Mouse (Mus musculus): ENCODE data around the gene Cst10. TPM values are rescaled to one million over a fixed set of nuclear protein-coding genes. Genes with fewer than 3 reads are reported as not detected.

The Cst10 gene
- not detected in 2 replicates for polyA plus RNA-seq (2012; ENCODE audit: insufficient read depth, insufficient read length, missing spikeins)

DNA sequence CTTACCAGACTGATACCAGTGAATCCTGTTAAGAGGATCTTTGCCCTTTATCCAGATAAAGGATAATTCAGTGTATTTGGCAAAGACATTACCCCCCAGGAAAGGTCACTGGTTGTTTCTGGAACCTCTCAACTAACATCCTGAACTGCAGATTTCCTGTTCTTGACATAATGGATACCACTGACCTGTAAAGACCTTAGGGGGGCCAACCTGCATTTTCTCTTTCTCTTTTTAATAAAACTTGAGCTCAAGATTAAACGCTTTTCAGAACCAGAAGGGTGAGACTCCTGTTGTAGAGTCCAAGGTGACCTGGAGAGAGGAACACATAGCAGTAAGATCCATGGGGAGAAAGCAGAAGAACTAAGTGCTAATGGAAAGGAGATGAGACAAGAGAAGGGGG, at the start of gene Cst10:
TSS of gene Cst10 (plus strand) at position 301 of the 400 bp plus-strand sequence.
- H3K27ac ChIP-seq (ENCODE audit: insufficient read depth, low read depth, low read length): no peak within 1 kb of the TSS
- no peaks in the 10 kb centered on the region for H3K4me1 ChIP-seq (ENCODE audit: control insufficient read depth, insufficient read depth, low read length)
- no peak within 1 kb of the TSS for H3K4me3 ChIP-seq (ENCODE audit: insufficient read depth, low read length)
- no peak for TF ChIP-seq CTCF (IDR thresholded peaks at IDR 0.05; ENCODE audit: low read depth, low read length)
- no peak for TF ChIP-seq POLR2A (IDR thresholded peaks at IDR 0.05; ENCODE audit: borderline replicate concordance, low read depth, low read length)

DNA sequence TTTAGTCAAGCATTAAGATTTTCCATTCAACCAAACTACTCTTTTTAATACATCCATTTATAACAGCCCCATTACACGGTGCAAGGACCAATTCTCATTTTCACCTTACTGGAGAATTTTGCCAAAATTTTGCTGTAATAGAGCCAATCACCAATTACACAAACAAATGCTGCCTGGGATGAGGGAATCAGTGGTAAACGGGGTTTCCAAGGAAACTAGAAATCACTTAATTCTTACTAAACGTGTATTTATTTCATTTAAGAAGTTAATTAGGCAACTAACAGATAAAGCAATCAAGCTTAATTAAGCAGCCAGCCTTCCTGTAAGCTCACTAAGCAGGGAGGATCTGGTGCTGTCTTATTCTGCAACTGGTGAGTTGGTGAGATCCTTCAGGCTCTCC, 11.9 kb upstream of the Cst10 start:
- no peak overlapping the region for H3K27ac ChIP-seq (ENCODE audit: insufficient read depth, low read depth, low read length)
- no peaks in the 10 kb centered on the region for H3K4me1 ChIP-seq (ENCODE audit: control insufficient read depth, insufficient read depth, low read length)
- no peak for TF ChIP-seq CTCF (IDR thresholded peaks at IDR 0.05; ENCODE audit: low read depth, low read length)
- TF ChIP-seq POLR2A (IDR thresholded peaks at IDR 0.05; ENCODE audit: borderline replicate concordance, low read depth, low read length): no peak
- H3K4me3 ChIP-seq (ENCODE audit: insufficient read depth, low read length): no peak overlapping the region

DNA sequence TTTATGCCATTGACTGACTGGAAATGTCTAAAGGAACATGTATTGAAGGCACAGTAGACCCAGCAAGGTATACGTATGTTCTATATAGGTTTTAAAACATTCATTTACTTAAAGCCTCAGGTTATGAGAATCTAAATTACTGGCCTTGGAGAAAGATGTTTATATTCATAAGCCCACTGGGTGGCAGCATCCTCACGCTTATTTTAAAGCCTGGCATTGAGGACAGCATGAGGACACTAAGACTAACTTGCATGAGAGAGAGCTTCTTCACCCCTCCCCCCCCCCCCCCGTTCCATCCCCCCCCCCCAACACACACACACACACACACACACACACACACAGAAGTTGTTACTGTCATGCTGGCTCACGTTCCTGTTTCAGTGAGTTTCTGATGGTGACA, 17.7 kb downstream of the Cst10 start:
- Histone ChIP-seq H3K4me1 (ENCODE audit: control insufficient read depth, insufficient read depth, low read length) (no peaks in the 10 kb centered on the region), H3K4me3 (ENCODE audit: insufficient read depth, low read length) (no peak overlapping the region), H3K27ac (ENCODE audit: insufficient read depth, low read depth, low read length) (no peak overlapping the region)
- TF ChIP-seq CTCF (IDR thresholded peaks at IDR 0.05; ENCODE audit: low read depth, low read length) (no peak), POLR2A (IDR thresholded peaks at IDR 0.05; ENCODE audit: borderline replicate concordance, low read depth, low read length) (no peak)
